Mouse (Mus musculus) limb, embryonic 12.5 days (tissue): ENCODE measurements around the gene Mfsd11. TPM values are rescaled to one million over a fixed set of nuclear protein-coding genes. Genes with fewer than 3 reads are reported as not detected.

Source experiments
- ATAC-seq: fragments of 200-750 bp; cut with Nextera tagmentation; 2 replicates; pipeline ENCODE4 v1.8.0; 2017; ENCODE audit warnings: low read depth, moderate TSS enrichment; ENCODE audit not compliant: insufficient number of reproducible peaks, insufficient read depth, low FRiP score, low TSS enrichment
- H3K27ac ChIP-seq: fragments of 300-500 bp; sonication (generic); 2 replicates; pipeline ENCODE4 v1.5.1; 2016; ENCODE audit warnings: mild to moderate bottlenecking, moderate library complexity
- H3K27me3 ChIP-seq: fragments of 300-500 bp; sonication (generic); 2 replicates; pipeline ENCODE4 v1.6.1; 2016; ENCODE audit warnings: mild to moderate bottlenecking, moderate library complexity
- H3K36me3 ChIP-seq: fragments of 300-500 bp; sonication (generic); 2 replicates; pipeline ENCODE4 v1.6.1; 2016; ENCODE audit warnings: mild to moderate bottlenecking, moderate library complexity
- H3K4me1 ChIP-seq: fragments of 300-500 bp; sonication (generic); replicated peaks from 2 replicates; pipeline ENCODE4 v1.6.1; 2016
- H3K4me2 ChIP-seq: fragments of 300-500 bp; sonication (generic); 2 replicates; pipeline ENCODE4 v1.6.1; 2016; ENCODE audit warnings: mild to moderate bottlenecking, moderate library complexity
- H3K4me3 ChIP-seq: fragments of 300-500 bp; sonication (generic); replicated peaks from 2 replicates; pipeline ENCODE4 v1.5.1; 2016; ENCODE audit warnings: mild to moderate bottlenecking
- H3K9ac ChIP-seq: fragments of 300-500 bp; sonication (generic); replicated peaks from 2 replicates; pipeline ENCODE4 v1.6.1; 2016; ENCODE audit warnings: mild to moderate bottlenecking, moderate library complexity
- H3K9me3 ChIP-seq: fragments of 300-500 bp; sonication (generic); 2 replicates; pipeline ENCODE4 v1.6.1; 2016; ENCODE audit warnings: mild to moderate bottlenecking, moderate library complexity
- WGBS: fragments of 180-500 bp; shearing (Covaris S2); methylation state at CpG from one replicate; pipeline ENCODE4 v1.1.7; 2016; 5-methylcytosine and 5-hydroxymethylcytosine counted together
- polyA plus RNA-seq: library from polyadenylated mRNA; unstranded; fragments of >200 nt; fragmentation: Nextera tagmentation; extraction: Ambion mirVana; gene quantifications from 2 replicates; pipeline ENCODE4 v1.2.1, GENCODE M21; 2016

Gene Mfsd11
- polyA plus RNA-seq, 1 experiment from 2014 or later = 43.4 TPM

DNA sequence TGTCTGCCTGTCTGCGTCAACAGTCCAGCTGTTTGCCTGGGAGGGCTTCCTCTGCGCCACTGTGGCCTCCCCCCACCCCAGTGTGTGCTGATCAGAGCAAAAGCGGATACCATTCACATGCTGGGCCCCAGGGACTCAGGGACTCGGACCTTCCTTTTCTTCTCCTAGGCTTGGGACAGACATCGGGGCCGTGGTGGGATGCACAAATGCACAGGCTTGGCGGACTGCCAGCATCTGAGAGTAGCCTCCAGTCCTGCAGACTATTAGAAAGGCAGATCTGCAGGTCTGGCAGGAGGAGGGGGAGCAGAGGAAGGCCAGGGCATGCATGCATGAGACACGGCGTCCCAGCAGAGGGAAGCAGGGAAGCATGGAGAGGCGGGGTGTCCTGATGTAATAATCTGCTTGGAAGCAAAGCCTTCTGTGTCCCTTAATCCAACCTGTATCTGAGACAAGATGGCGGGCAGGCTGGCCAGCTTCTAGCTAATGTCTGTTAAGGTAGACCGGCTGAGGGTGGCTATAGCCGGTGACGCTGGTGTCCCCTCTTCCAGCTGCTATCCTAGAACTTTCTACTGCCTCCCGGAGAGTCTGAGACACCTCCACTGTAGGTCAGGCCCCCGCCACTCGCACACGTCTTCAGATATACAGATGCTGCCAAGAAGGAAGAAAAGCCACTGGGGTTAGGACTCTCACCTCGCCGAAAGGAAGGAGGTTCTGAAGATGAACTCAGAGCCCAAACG lies 39.3 kb upstream of the Mfsd11 start:
- H3K9me3 ChIP-seq = no peaks in the 10 kb centered on the region
- peak overlapping the region; percentile 93 for H3K27ac ChIP-seq
- no peak overlapping the region for H3K9ac ChIP-seq
- H3K36me3 ChIP-seq = no peaks in the 10 kb centered on the region
- H3K4me3 ChIP-seq = no peak overlapping the region
- H3K4me2 ChIP-seq = peak overlapping the region; percentile 18; the same call in 1 of the 2 replicates
- peaks cover 55% of the 10 kb centered on the region for H3K4me1 ChIP-seq
- peaks cover 5% of the 10 kb centered on the region; the same call in 1 of the 2 replicates for H3K27me3 ChIP-seq
- 50% methylated on average over 21 of the region's 21 CpGs for WGBS
- ATAC-seq = peak; percentile 21; the same call in 1 of the 2 replicates

DNA sequence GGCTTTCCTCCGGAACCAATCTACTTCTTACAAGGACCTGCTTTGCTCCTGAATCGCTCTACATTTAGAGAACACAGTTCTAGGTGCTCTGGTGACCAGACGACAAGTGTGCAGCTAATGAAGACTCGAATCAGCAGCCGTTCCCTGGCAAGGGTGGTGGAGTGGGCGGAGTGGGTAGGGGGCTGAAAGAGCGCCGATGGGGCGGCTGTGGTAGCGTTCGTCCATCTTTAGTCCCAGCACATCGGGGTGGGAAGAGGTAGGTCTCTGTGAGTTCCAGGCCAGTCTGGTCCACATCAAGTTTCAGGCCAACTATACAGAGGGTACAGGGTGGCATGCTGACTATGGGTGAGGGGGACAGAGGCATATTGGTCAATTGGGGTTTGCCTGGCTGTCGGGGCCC lies 38.6 kb upstream of the Mfsd11 start:
- H3K4me2 ChIP-seq = peak overlapping the region; percentile 10
- no peaks in the 10 kb centered on the region for H3K36me3 ChIP-seq
- no peaks in the 10 kb centered on the region for H3K9me3 ChIP-seq
- H3K4me3 ChIP-seq = no peak overlapping the region
- WGBS = 74% methylated on average over 13 of the region's 13 CpGs
- H3K9ac ChIP-seq = peak overlapping the region; percentile 42; the same call in 1 of the 2 replicates
- H3K27ac ChIP-seq = peak overlapping the region; percentile 93
- ATAC-seq = no peak
- peaks cover 54% of the 10 kb centered on the region for H3K4me1 ChIP-seq
- H3K27me3 ChIP-seq = peaks cover 5% of the 10 kb centered on the region; the same call in 1 of the 2 replicates

- Histone ChIP-seq H3K9ac (peak overlapping the region; percentile 42; the same call in 1 of the 2 replicates), H3K27me3 (peaks cover 4% of the 10 kb centered on the region; the same call in 1 of the 2 replicates), H3K4me1 (peaks cover 60% of the 10 kb centered on the region), H3K4me2 (peak overlapping the region; percentile 28), H3K36me3 (no peaks in the 10 kb centered on the region), H3K9me3 (no peaks in the 10 kb centered on the region), H3K27ac (peak overlapping the region; percentile 93), H3K4me3 (no peak overlapping the region)
- no peak for ATAC-seq
- WGBS = 7% methylated on average over 20 of the region's 20 CpGs
These were observed 38.0 kb upstream of the Mfsd11 start for GRCm38 (mm10) chr11:116814076-116814883.

DNA sequence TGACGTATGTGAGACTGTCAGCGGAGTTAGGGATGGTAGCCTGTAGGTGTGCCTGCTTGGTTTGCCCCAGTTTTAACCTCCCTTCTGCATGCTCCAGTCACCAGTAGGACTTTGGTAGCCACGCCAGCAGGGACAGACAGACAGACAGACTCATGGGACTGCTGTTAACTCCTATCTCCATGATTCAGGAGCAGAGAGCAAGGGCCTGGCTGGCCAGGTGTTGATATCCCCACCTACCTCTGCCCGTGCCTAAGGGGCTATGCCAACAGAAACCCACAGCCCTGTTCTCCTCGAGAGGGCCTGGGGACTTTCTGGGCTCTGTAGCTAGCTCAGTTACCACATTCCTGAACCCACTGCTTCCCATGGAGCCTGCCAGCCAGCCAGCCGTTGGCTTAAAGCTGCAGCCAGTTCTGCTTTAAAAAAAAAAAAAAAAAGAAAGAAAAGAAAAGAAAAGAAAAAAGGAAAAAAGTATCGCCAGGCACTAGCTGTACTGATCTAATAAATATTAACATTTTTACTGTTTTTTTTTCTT lies 37.3 kb upstream of the Mfsd11 start:
- WGBS = 23% methylated on average over 7 of the region's 7 CpGs
- Histone ChIP-seq H3K36me3 (no peaks in the 10 kb centered on the region), H3K27ac (peak overlapping the region; percentile 93), H3K9me3 (no peaks in the 10 kb centered on the region), H3K27me3 (no peaks in the 10 kb centered on the region; the same call in 1 of the 2 replicates), H3K4me2 (peak overlapping the region; percentile 28; the same call in 1 of the 2 replicates), H3K4me3 (no peak overlapping the region), H3K4me1 (peaks cover 64% of the 10 kb centered on the region), H3K9ac (peak overlapping the region; percentile 42; the same call in 1 of the 2 replicates)
- no peak for ATAC-seq

- no peak overlapping the region for H3K4me3 ChIP-seq
- ATAC-seq = no peak
- H3K36me3 ChIP-seq = no peaks in the 10 kb centered on the region
- peaks cover 51% of the 10 kb centered on the region for H3K4me1 ChIP-seq
- no peak overlapping the region for H3K9ac ChIP-seq
- H3K27me3 ChIP-seq = no peaks in the 10 kb centered on the region
- H3K4me2 ChIP-seq = no peak overlapping the region
- WGBS = 80% methylated on average over 5 of the region's 5 CpGs
- H3K9me3 ChIP-seq = no peaks in the 10 kb centered on the region
- H3K27ac ChIP-seq = no peak overlapping the region
These were observed 35.5 kb upstream of the Mfsd11 start for GRCm38 (mm10) chr11:116816769-116817168.

GRCm38 (mm10) chr11:116817567-116817966 lies 34.7 kb upstream of the Mfsd11 start:
- H3K4me1 ChIP-seq = peaks cover 44% of the 10 kb centered on the region

DNA sequence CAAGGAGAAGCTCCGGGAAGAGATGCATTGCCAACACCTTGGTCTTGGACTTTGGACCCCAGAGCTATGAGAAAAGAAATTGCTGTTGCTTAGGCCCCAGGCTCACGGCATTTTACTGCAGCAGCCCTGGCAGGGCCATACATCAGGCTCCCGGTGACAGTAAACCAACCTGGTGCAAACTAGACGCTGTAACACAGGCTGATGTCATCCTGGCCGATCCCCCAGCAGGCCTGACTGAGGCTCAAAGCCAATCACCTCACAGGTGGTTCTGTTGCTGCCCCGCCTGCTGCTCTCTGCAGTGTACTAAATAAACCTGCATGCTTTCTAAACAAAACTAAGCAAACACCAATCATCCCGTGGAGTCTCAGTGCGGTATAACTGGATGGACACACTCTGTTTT lies 33.5 kb upstream of the Mfsd11 start:
- no peak overlapping the region for H3K4me2 ChIP-seq
- peak overlapping the region; percentile 50 for H3K27ac ChIP-seq
- peaks cover 33% of the 10 kb centered on the region for H3K4me1 ChIP-seq
- H3K9ac ChIP-seq = 0 out of 2 replicates have a peak overlapping the region, but pooled peaks have one; percentile 8
- WGBS = 29% methylated on average over 8 of the region's 8 CpGs
- ATAC-seq = no peak
- H3K27me3 ChIP-seq = no peaks in the 10 kb centered on the region
- H3K4me3 ChIP-seq = no peak overlapping the region
- no peaks in the 10 kb centered on the region; the same call in 1 of the 2 replicates for H3K36me3 ChIP-seq
- H3K9me3 ChIP-seq = no peaks in the 10 kb centered on the region

More at GRCm38 (mm10) chr11:116817567-116817966, 34.7 kb upstream of the Mfsd11 start:
- H3K27ac ChIP-seq = no peak overlapping the region
- H3K9me3 ChIP-seq = no peaks in the 10 kb centered on the region
- no peaks in the 10 kb centered on the region for H3K36me3 ChIP-seq
- 94% methylated on average over 5 of the region's 5 CpGs for WGBS
- H3K4me2 ChIP-seq = no peak overlapping the region
- H3K27me3 ChIP-seq = no peaks in the 10 kb centered on the region
- no peak overlapping the region for H3K9ac ChIP-seq
- ATAC-seq = no peak
- H3K4me3 ChIP-seq = no peak overlapping the region

DNA sequence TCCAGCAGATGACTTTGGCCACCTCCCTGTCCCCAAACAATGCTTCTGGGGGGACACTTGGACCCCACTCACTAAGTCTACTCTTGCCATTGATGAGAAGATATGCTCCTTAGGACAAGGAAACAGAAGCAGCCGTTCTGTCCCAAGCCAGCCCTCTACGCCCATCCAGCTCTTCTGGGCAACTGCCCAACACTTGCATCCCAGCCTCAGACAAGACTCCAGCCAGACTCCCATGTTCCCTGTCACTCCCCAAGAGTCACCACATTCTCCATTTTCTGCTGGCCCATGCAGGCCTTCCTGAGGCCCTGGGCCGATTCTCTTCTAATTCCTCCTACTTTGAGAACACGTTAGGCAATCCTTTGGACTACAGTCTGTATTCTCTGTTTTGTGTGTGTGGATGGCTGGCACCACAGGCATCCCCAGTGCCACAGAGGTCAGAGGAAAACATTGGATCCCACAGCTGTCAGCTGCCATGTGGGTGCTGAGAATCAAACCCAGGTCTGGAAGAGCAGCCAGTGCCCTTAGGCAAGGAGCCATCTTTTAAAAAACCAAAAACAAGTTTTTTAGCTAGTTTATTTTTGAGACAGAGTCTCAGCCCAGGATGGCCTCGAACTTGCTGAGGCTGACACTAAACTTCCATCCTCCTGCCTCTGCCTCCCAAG lies 32.2 kb upstream of the Mfsd11 start:
- Histone ChIP-seq H3K4me3 (no peak overlapping the region), H3K27ac (no peak overlapping the region), H3K9ac (no peak overlapping the region), H3K9me3 (no peaks in the 10 kb centered on the region), H3K4me2 (no peak overlapping the region), H3K27me3 (no peaks in the 10 kb centered on the region), H3K4me1 (peaks cover 22% of the 10 kb centered on the region), H3K36me3 (no peaks in the 10 kb centered on the region; the same call in 1 of the 2 replicates)
- no peak for ATAC-seq
- WGBS = 88% methylated on average over 5 of the region's 5 CpGs

DNA sequence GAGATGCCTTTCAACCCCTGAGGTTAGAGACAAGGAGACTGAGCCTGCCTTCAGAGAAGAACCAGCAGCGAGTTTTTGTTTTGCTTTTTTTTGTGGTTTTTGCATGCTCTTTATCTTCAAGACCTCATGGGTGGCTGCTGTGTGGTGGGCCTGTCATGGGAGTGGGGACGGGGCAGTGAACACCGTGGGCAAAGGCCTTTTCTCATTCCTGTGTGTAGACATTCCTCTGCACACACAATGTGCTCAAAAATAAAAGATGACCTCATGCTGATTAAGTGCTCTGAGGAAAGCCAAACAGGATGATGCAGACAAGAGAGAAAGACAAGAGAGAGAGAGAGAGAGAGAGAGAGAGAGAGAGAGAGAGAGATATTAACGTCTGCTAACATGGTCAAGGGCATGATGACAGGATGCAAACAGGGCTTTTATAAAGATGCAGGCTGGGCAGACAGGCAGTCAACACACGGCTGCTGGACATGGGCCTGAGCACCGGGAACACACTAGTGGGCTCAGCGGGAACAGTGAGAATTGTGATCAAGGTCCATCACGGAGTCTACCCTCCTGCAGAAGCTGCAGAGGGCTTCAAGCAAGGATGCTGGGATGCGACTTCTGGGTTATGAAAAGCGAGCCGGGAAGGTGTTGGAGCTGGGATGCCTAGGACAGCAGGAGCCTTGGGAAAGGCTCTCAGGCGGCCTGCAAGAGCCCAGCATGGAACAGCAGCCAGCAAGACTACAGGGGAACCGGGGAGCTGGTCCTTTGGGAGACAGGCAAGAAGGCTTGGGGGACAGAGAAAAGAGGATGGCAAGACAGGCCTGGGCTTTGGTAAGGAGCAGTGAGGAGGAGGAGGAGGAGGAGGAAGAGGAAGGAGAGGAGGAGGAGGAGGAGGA lies 30.9 kb upstream of the Mfsd11 start:
- Histone ChIP-seq H3K4me3 (no peak overlapping the region), H3K27me3 (no peaks in the 10 kb centered on the region), H3K9me3 (no peaks in the 10 kb centered on the region), H3K4me1 (peaks cover 22% of the 10 kb centered on the region), H3K4me2 (no peak overlapping the region), H3K36me3 (no peaks in the 10 kb centered on the region; the same call in 1 of the 2 replicates), H3K27ac (no peak overlapping the region), H3K9ac (0 out of 2 replicates have a peak overlapping the region, but pooled peaks have one; percentile 12)
- no peak for ATAC-seq
- WGBS = 74% methylated on average over 13 of the region's 13 CpGs

DNA sequence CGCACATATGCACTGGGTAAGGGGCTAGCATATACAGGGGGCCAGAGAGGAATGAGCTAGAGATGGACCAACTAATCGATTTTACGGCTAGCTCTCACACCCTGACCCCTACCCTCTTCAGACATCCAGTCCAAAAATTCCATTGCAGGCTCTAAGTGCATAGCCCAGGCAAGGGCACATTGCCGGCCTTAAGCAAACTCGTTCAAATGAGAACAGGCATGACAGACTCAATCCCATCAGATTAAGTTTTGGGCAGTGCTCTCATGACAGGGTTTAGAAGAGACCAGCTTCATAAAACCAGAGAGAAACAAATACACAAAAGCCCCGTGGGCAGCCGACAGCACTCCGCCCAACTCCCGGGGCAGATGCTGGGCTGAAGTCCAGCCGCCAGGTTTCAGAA lies 30.0 kb upstream of the Mfsd11 start:
- 76% methylated on average over 10 of the region's 10 CpGs for WGBS
- H3K9ac ChIP-seq = no peak overlapping the region
- no peak overlapping the region for H3K4me3 ChIP-seq
- peaks cover 30% of the 10 kb centered on the region for H3K4me1 ChIP-seq
- no peak overlapping the region for H3K27ac ChIP-seq
- H3K9me3 ChIP-seq = no peaks in the 10 kb centered on the region
- no peaks in the 10 kb centered on the region; the same call in 1 of the 2 replicates for H3K36me3 ChIP-seq
- H3K27me3 ChIP-seq = no peaks in the 10 kb centered on the region
- no peak overlapping the region for H3K4me2 ChIP-seq
- ATAC-seq = no peak
